Mouse (Mus musculus) liver, adult 2 months (tissue): ENCODE data around the gene Actr3. TPM values are rescaled to one million over a fixed set of nuclear protein-coding genes. Genes with fewer than 3 reads are reported as not detected.

Experiments used
- DNase-seq: peaks from one replicate; pipeline ENCODE4 v3.0.0-alpha.2; 2011; ENCODE audit warnings: low read depth, low spot score; ENCODE audit errors: extremely low read depth
- H3K27ac ChIP-seq: fragments of 200-500 bp; replicated peaks from 2 replicates; pipeline ENCODE4 v1.5.1; 2012; ENCODE audit warnings: low read depth, mild to moderate bottlenecking, control low read depth, inconsistent platforms, low read length; ENCODE audit not compliant: insufficient read depth
- H3K27me3 ChIP-seq: fragments of 200-500 bp; 2 replicates; pipeline ENCODE4 v1.6.1; 2012; ENCODE audit warnings: mild to moderate bottlenecking, moderate library complexity, low read length, inconsistent platforms; ENCODE audit not compliant: control insufficient read depth, insufficient read depth
- H3K36me3 ChIP-seq: fragments of 200-500 bp; 2 replicates; pipeline ENCODE4 v1.6.1; 2012; ENCODE audit warnings: low read length, inconsistent platforms; ENCODE audit not compliant: control insufficient read depth, insufficient read depth
- H3K4me1 ChIP-seq: fragments of 200-500 bp; 2 replicates; pipeline ENCODE4 v1.6.1; 2011; ENCODE audit warnings: low read length; ENCODE audit not compliant: control insufficient read depth, insufficient read depth
- H3K4me3 ChIP-seq: fragments of 200-500 bp; 2 replicates; pipeline ENCODE4 v1.5.1; 2011; ENCODE audit warnings: low read depth, mild to moderate bottlenecking, control low read depth, low read length, moderate library complexity; ENCODE audit not compliant: insufficient read depth
- H3K79me2 ChIP-seq: fragments of 200-500 bp; 2 replicates; pipeline ENCODE4 v1.6.1; 2012; ENCODE audit warnings: inconsistent platforms, mild to moderate bottlenecking, low read length, moderate library complexity; ENCODE audit not compliant: control insufficient read depth, insufficient read depth
- H3K9ac ChIP-seq: fragments of 200-500 bp; 2 replicates; pipeline ENCODE4 v1.6.1; 2012; ENCODE audit warnings: low read depth, mild to moderate bottlenecking, control low read depth, inconsistent platforms, low read length
- CTCF ChIP-seq: fragments of 200-500 bp; IDR thresholded peaks from 2 replicates; pipeline ENCODE4 v1.5.1; 2011; ENCODE audit warnings: low read depth, low read length, control low read depth
- POLR2A ChIP-seq: fragments of 200-500 bp; IDR thresholded peaks from 2 replicates; pipeline ENCODE4 v1.6.1; 2011; ENCODE audit warnings: low read length, control low read depth; ENCODE audit not compliant: insufficient read depth; ENCODE audit errors: extremely low read depth
- WGBS: fragments of 180-500 bp; shearing (Covaris S2); methylation state at CpG from one replicate; pipeline ENCODE4 v1.1.7; 2018; 5-methylcytosine and 5-hydroxymethylcytosine counted together
- polyA plus RNA-seq: library from polyadenylated mRNA; depleted of rRNA; stranded (reverse); fragments of >200 nt; gene quantifications from 2 replicates; pipeline ENCODE4 v1.2.3, GENCODE M21; 2012
- total RNA-seq: library from RNA; depleted of rRNA; stranded (reverse); fragments of >200 nt; gene quantifications from 2 replicates; pipeline ENCODE4 v1.2.3, GENCODE M21; 2014

The Actr3 gene
- total and polyA plus RNA-seq, 2 experiments = 16.0 to 84.1 TPM

DNA sequence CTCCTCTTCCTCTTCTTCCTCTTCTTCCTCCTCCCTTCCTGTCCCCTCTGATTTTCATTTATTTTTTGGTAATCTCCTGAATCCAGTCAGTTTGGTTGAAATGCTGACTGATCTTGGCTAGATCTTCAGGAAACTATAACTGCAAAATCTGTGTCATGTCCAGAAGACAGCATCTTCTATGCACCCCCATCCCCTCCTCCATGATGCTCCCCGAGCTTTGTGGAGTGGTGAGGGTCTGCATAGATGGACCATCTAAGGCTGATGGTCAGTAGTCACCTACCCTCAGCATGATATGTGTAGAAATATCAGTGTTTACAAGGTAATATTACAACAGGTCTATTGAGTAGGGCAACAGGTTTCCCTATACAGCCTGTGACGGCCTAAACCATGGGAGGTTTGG is 1.6 kb upstream of the Actr3 start:
- no peak for DNase-seq
- Histone ChIP-seq H3K4me3 (no peak overlapping the region), H3K79me2 (no peaks in the 10 kb centered on the region; the same call in 1 of the 2 replicates), H3K27ac (no peak overlapping the region), H3K9ac (no peak overlapping the region), H3K36me3 (no peaks in the 10 kb centered on the region), H3K4me1 (peaks cover 11% of the 10 kb centered on the region; the same call in 1 of the 2 replicates), H3K27me3 (no peaks in the 10 kb centered on the region)
- no peak for TF ChIP-seq CTCF
- TF ChIP-seq POLR2A = no peak
- 89% methylated on average over 2 of the region's 2 CpGs for WGBS

DNA sequence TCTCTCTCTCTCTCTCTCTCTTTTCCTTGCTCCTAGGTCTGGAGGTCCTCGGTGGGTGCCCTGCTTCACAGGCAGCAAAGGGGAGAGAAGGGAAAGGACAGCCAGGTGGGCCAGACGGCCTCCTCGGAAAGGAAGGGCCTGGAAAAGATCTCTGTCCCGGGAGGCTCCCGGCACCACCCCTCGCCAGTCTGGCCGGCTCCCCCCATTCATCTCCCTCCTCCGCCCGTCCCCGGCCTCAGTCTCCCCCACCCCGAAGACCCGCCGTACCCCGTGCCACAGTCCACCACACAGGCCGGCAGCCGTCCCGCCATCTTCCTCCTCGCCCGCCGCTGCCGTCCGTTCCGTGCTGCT is 534 bp downstream of the Actr3 start:
- peaks cover 9% of the 10 kb centered on the region; the same call in 1 of the 2 replicates for H3K79me2 ChIP-seq
- H3K27ac ChIP-seq = peak overlapping the region; percentile 87
- H3K9ac ChIP-seq = peak overlapping the region; percentile 94
- H3K4me3 ChIP-seq = peak overlapping the region; percentile 86
- 1% methylated on average over 22 of the region's 23 CpGs for WGBS
- H3K36me3 ChIP-seq = no peaks in the 10 kb centered on the region
- no peak for TF ChIP-seq CTCF
- TF ChIP-seq POLR2A = no peak
- peak; percentile 44 for DNase-seq
- no peaks in the 10 kb centered on the region for H3K27me3 ChIP-seq
- peaks cover 14% of the 10 kb centered on the region; the same call in 1 of the 2 replicates for H3K4me1 ChIP-seq

DNA sequence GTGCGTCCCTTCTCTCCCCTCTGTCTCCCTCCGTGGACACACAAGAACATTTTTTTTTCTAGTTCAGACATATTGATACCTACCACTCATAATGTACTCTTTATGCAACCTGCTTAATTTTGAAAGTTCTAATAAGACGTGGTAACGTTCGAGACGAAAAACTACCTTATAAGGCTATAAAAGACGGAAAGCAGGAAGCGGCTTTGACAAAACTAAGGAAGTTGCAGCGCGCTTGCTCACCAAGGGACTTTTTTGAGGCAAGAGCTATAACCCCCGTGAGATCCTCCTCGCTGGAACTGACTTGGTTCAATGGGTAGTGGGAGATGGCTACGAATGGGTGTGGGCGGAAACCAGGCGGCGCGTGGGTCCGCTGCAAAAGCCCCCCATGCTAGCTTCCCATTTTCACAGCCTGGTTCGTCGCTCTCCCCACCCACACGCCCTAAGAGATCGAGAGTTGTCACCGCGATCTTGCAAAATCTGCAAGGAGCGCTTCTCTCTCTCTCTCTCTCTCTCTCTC is 984 bp downstream of the Actr3 start:
- 1% methylated on average over 25 of the region's 25 CpGs for WGBS
- no peak for TF ChIP-seq POLR2A
- no peak for TF ChIP-seq CTCF
- Histone ChIP-seq H3K36me3 (no peaks in the 10 kb centered on the region), H3K27me3 (no peaks in the 10 kb centered on the region), H3K9ac (peak overlapping the region; percentile 94), H3K79me2 (peaks cover 10% of the 10 kb centered on the region; the same call in 1 of the 2 replicates), H3K27ac (peak overlapping the region; percentile 87), H3K4me3 (peak overlapping the region; percentile 86), H3K4me1 (peaks cover 15% of the 10 kb centered on the region; the same call in 1 of the 2 replicates)
- DNase-seq = peak; percentile 65

DNA sequence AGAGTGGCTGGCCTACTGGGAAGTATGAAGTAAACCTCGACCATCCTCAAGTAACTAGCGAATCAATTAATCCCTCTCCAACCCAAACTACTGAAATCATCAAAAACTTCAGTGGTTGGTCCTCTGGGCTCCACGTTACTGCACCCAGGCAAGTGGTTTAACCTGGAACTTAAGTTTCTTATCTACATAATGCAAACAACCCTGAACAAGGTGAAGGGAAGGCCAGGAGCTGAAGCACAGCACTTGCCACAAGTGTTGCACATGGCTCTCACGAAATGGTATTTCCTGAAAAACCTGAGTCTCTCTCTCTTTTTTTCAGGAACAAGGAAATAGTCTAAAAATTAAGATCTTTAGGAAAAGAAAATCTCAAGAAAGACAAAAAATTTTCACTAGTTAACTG is 4.2 kb downstream of the Actr3 start:
- Histone ChIP-seq H3K4me1 (peaks cover 15% of the 10 kb centered on the region; the same call in 1 of the 2 replicates), H3K27me3 (no peaks in the 10 kb centered on the region), H3K9ac (no peak overlapping the region), H3K4me3 (no peak overlapping the region), H3K36me3 (no peaks in the 10 kb centered on the region), H3K27ac (no peak overlapping the region), H3K79me2 (peaks cover 16% of the 10 kb centered on the region; the same call in 1 of the 2 replicates)
- WGBS = 58% methylated on average over 4 of the region's 4 CpGs
- TF ChIP-seq POLR2A = no peak
- no peak for TF ChIP-seq CTCF
- DNase-seq = no peak

DNA sequence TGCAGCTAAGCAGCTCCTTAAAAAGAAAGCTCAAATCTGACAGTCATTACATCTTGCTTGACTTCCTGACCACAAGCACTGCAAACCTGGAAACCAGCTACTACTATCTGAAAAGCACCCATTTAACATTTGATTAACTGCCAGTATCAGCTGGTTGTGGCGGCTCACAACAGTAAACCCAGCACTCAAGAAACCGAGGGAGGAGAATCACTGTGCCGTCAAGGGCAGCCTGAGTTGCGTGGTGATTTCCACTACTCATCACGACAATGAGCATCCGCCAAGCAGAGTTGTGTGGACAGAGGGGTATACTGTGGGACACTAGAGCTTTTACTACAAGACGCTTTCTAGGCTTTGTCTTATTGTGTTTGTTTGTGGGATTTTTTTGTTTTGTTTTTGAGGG is 4.8 kb downstream of the Actr3 start:
- H3K36me3 ChIP-seq = no peaks in the 10 kb centered on the region
- H3K9ac ChIP-seq = no peak overlapping the region
- peaks cover 12% of the 10 kb centered on the region; the same call in 1 of the 2 replicates for H3K4me1 ChIP-seq
- no peak for TF ChIP-seq POLR2A
- TF ChIP-seq CTCF = no peak
- no peaks in the 10 kb centered on the region for H3K27me3 ChIP-seq
- no peak for DNase-seq
- WGBS = 59% methylated on average over 7 of the region's 7 CpGs
- H3K79me2 ChIP-seq = peaks cover 17% of the 10 kb centered on the region; the same call in 1 of the 2 replicates
- no peak overlapping the region for H3K4me3 ChIP-seq
- no peak overlapping the region for H3K27ac ChIP-seq

DNA sequence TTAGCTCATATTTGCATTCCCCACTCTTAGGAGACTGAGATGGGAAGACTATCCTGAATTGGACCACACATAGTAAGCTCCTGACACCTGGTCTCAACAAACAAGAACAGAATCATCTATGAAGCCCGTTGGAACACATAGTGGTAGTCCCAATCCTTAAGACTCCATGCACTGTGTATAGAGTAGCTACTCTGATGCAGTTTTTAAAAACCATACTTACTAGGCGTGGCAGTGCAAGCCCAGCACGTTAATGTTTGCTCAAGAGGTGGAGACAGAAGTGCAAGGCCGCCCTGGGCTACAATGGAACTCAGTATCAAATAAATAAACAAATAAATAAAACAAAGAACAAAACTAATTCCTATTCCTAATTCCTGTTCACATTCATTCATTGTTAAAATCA is 5.5 kb downstream of the Actr3 start:
- DNase-seq = no peak
- H3K4me1 ChIP-seq = peaks cover 13% of the 10 kb centered on the region; the same call in 1 of the 2 replicates
- H3K27me3 ChIP-seq = no peaks in the 10 kb centered on the region
- H3K79me2 ChIP-seq = peaks cover 21% of the 10 kb centered on the region; the same call in 1 of the 2 replicates
- no peak overlapping the region for H3K9ac ChIP-seq
- no peak overlapping the region for H3K4me3 ChIP-seq
- no peaks in the 10 kb centered on the region for H3K36me3 ChIP-seq
- TF ChIP-seq CTCF (no peak), POLR2A (no peak)
- no peak overlapping the region for H3K27ac ChIP-seq
- whole genome bisulfite sequencing = 44% methylated on average over 4 of the region's 4 CpGs
